Mouse (Mus musculus) central nervous system, embryonic 14 days (tissue): ENCODE results near the gene Fau. TPM values are rescaled to one million over a fixed set of nuclear protein-coding genes. Genes with fewer than 3 reads are reported as not detected.

ENCODE experiments used
- polyA plus RNA-seq: library from polyadenylated mRNA; depleted of rRNA; stranded (reverse); fragments of >200 nt; gene quantifications from 2 replicates; pipeline ENCODE4 v1.2.3, GENCODE M21; 2012; rRNA removed

The Fau gene
- 1,336 and 1,386 TPM in 2 replicates for polyA plus RNA-seq

GRCm38 (mm10) chr19:6057313-6058096, at the start of gene Fau, which contains the start of gene Mrpl49:
Gene Fau (plus strand): TSS chr19:6057844.
Gene Mrpl49 (minus strand): TSS chr19:6057785.

GRCm38 (mm10) chr19:6015511-6016315, 41.9 kb upstream of the Fau start, which contains the start of gene Capn1:
Gene Capn1 (minus strand): TSS chr19:6015897.

GRCm38 (mm10) chr19:6046294-6047153, 11.1 kb upstream of the Fau start, which contains the start of gene Syvn1:
Gene Syvn1 (plus strand): TSS chr19:6046576.

GRCm38 (mm10) chr19:6061021-6061533, 3.4 kb downstream of the Fau start, which contains the start of gene Znhit2:
Gene Znhit2 (plus strand): TSS chr19:6061192.

GRCm38 (mm10) chr19:6067724-6068415, 10.2 kb downstream of the Fau start, which contains the start of gene Tm7sf2:
Gene Tm7sf2 (minus strand): TSS chr19:6068373.

GRCm38 (mm10) chr19:6076564-6077393, 19.1 kb downstream of the Fau start, which contains the start of gene Vps51:
Gene Vps51 (minus strand): TSS chr19:6077231.

GRCm38 (mm10) chr19:6079983-6080480, 22.4 kb downstream of the Fau start, which contains the start of gene Tmem262:
Gene Tmem262 (plus strand): TSS chr19:6080033.

GRCm38 (mm10) chr19:6082156-6082555, 24.5 kb downstream of the Fau start, which contains the start of gene Gm28374:
Gene Gm28374 (minus strand): TSS chr19:6082256.

GRCm38 (mm10) chr19:6084478-6085248, 27.0 kb downstream of the Fau start, which contains the start of the genes Zfpl1 and Cdca5:
Gene Zfpl1 (minus strand): TSS chr19:6084956.
Gene Cdca5 (plus strand): TSS chr19:6084983.

GRCm38 (mm10) chr19:6094119-6094518, 36.5 kb downstream of the Fau start, which contains the start of gene AC131692.1:
Gene AC131692.1 (plus strand): TSS chr19:6094419.

GRCm38 (mm10) chr19:6105586-6105985, 47.9 kb downstream of the Fau start, which contains the start of gene Naaladl1:
Gene Naaladl1 (plus strand): TSS chr19:6105782.

Other genes starting within 250 kb of the Fau start
- 16.1 and 16.6 TPM in 2 replicates for gene Frmd8, start 182.6 kb upstream of the Fau start, polyA plus RNA-seq
- gene Slc25a45, start 180.0 kb upstream of the Fau start, polyA plus RNA-seq = 3.5 and 4.1 TPM in 2 replicates
- 13.9 and 15.5 TPM in 2 replicates for gene Tigd3, start 163.7 kb upstream of the Fau start, polyA plus RNA-seq
- gene Dpf2, start 144.8 kb upstream of the Fau start, polyA plus RNA-seq = 193 and 198 TPM in 2 replicates
- 9.7 and 12.1 TPM in 2 replicates for gene Cdc42ep2, start 133.0 kb upstream of the Fau start, polyA plus RNA-seq
- 50.1 and 52.4 TPM in 2 replicates for gene Pola2, start 93.6 kb upstream of the Fau start, polyA plus RNA-seq
- not detected in 2 replicates for gene Slc22a20, start 71.7 kb upstream of the Fau start, polyA plus RNA-seq
- gene Capn1, start 41.9 kb upstream of the Fau start, polyA plus RNA-seq = 5.1 and 9.9 TPM in 2 replicates
- 28.2 and 37.9 TPM in 2 replicates for gene Syvn1, start 11.3 kb upstream of the Fau start, polyA plus RNA-seq
- 52.3 and 53.8 TPM in 2 replicates for gene Mrpl49, start 59 bp upstream of the Fau start, polyA plus RNA-seq
- gene Znhit2, start 3.3 kb downstream of the Fau start, polyA plus RNA-seq = 31.1 and 33.9 TPM in 2 replicates
- gene Tm7sf2, start 10.5 kb downstream of the Fau start, polyA plus RNA-seq = 79.3 and 81.1 TPM in 2 replicates
- 101 and 102 TPM in 2 replicates for gene Vps51, start 19.4 kb downstream of the Fau start, polyA plus RNA-seq
- gene Tmem262, start 22.2 kb downstream of the Fau start, polyA plus RNA-seq = not detected in 2 replicates
- 2.3 and 2.7 TPM in 2 replicates for gene Gm28374, start 24.4 kb downstream of the Fau start, polyA plus RNA-seq
- gene Zfpl1, start 27.1 kb downstream of the Fau start, polyA plus RNA-seq = 99.9 and 111 TPM in 2 replicates
- 13.7 and 19.6 TPM in 2 replicates for gene Cdca5, start 27.1 kb downstream of the Fau start, polyA plus RNA-seq
- gene AC131692.1, start 36.6 kb downstream of the Fau start, polyA plus RNA-seq = 0.29 and 0.48 TPM in 2 replicates
- gene Naaladl1, start 47.9 kb downstream of the Fau start, polyA plus RNA-seq = 1.8 and 1.9 TPM in 2 replicates
- gene Sac3d1, start 60.8 kb downstream of the Fau start, polyA plus RNA-seq = 45.8 and 47.4 TPM in 2 replicates
- 47.2 and 51.4 TPM in 2 replicates for gene Snx15, start 70.5 kb downstream of the Fau start, polyA plus RNA-seq
- 0.34 and 0.48 TPM in 2 replicates for gene Batf2, start 83.1 kb downstream of the Fau start, polyA plus RNA-seq
- gene Arl2, start 83.7 kb downstream of the Fau start, polyA plus RNA-seq = 99.8 and 109 TPM in 2 replicates
- gene Majin, start 126.5 kb downstream of the Fau start, polyA plus RNA-seq = 0.09 TPM in 1 of 2 replicates, not detected in the other
- 0.14 and 1.1 TPM in 2 replicates for gene Gpha2, start 168.5 kb downstream of the Fau start, polyA plus RNA-seq
- 99.3 and 99.9 TPM in 2 replicates for gene Ppp2r5b, start 178.0 kb downstream of the Fau start, polyA plus RNA-seq
- 19.9 and 22.5 TPM in 2 replicates for gene Atg2a, start 183.8 kb downstream of the Fau start, polyA plus RNA-seq
- 175 and 205 TPM in 2 replicates for gene Ehd1, start 218.9 kb downstream of the Fau start, polyA plus RNA-seq
- gene Cdc42bpg, start 248.6 kb downstream of the Fau start, polyA plus RNA-seq = 5.2 and 8.1 TPM in 2 replicates